Mouse (Mus musculus) brain, embryonic 14.5 days (tissue): ENCODE measurements around the gene Pan3.

Experiments used
- CTCF ChIP-seq: fragments of 200-500 bp; IDR thresholded peaks from 2 replicates; pipeline ENCODE4 v1.5.1; 2012; ENCODE audit warnings: inconsistent platforms, mild to moderate bottlenecking, moderate library complexity, borderline replicate concordance; ENCODE audit not compliant: insufficient read depth, insufficient read length; ENCODE audit errors: extremely low read depth
- POLR2A ChIP-seq: fragments of 200-500 bp; IDR thresholded peaks from 2 replicates; pipeline ENCODE4 v1.6.1; 2012; ENCODE audit warnings: mild to moderate bottlenecking, inconsistent platforms, borderline replicate concordance; ENCODE audit not compliant: poor library complexity, insufficient read depth, insufficient read length, severe bottlenecking; ENCODE audit errors: extremely low read depth

DNA sequence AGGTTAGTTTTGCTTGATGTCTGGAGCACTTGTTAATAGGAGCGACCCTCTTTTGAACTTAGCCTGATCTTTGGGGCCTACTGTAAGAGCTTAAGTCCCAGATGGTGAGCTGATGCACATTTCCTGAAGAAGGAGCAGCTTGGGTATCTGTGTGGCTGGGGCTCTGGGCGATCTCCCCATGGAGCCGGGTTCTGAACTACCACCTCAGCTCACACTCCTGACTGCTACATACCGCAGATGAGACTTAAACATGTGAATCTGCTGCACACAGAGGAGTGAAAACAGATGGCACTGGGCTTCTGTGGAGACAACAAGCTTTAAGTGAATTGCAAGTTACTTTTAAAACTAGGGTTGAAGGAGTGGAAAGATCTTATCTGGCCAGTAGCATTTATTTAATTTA lies 15.3 kb downstream of the Pan3 start:
- TF ChIP-seq CTCF (no peak), POLR2A (no peak)
